Comparison of ENCODE assay signal across 19 mouse cellular contexts in genomic region chr3:145959824-145960223, GRCm38 (mm10). TPM values are rescaled to one million over a fixed set of nuclear protein-coding genes. Genes with fewer than 3 reads are reported as not detected.
DNase-seq lines count a peak whose midpoint lies in the region; ATAC-seq lines count a peak whose summit lies in the region.
"Had no signal": no experiment of that assay in that cellular context is flagged by ENCODE, and none has a peak within 500 bp of the region (broad histone marks: within the 10 kb centered on the region; RNA-seq: fewer than 3 reads in every experiment).

No protein-coding gene starts in this region.

- peak; percentile 77 for ATAC-seq in frontal cortex, adult (ENCODE audit: low TSS enrichment)
- peak; percentile 62 for ATAC-seq in megakaryocyte-erythroid progenitor cell, adult 5-6 weeks (replicated peaks; ENCODE audit: low FRiP score, low TSS enrichment, poor library complexity, severe bottlenecking)
- ATAC-seq: CD4-positive, CD25-positive, alpha-beta regulatory T cell, adult 4 months; forebrain, embryonic 14.5 days; hindbrain, embryonic 16.5 days; intestine, postnatal 0 days; midbrain, embryonic 13.5 days had no signal

- no peak for DNase-seq in frontal cortex, adult 2 months (ENCODE audit: extremely low spot score in 1 of 2, low spot score in 1 of 2)
- peak; percentile 33 for DNase-seq in layer of hippocampus, adult 11-12 months (ENCODE audit: low spot score)
- no peak for DNase-seq in layer of hippocampus, postnatal 10 days (ENCODE audit: low spot score in 2 of 2)
- peak; percentile 75 for DNase-seq in brain, adult 2 months (ENCODE audit: low read depth, low spot score)
- DNase-seq in spleen, postnatal 36 days (ENCODE audit: low spot score in 2 of 2), result no peak
- DNase-seq: cerebellum, adult 9-11 months; gastrocnemius, postnatal 25 days; liver, embryonic 13.5 days; lung, embryonic 14.5 days; right cerebral cortex, adult 18-20 months; thymus, postnatal 14 days had no signal

RNA-seq across cellular contexts. Expression of gene 2410004B18Rik, which starts 22.0 kb away (rescaled TPM):
- 38.7 and 39.9 TPM in 2 replicates for polyA plus RNA-seq in frontal cortex, adult 2 months (2012; rRNA removed)
- 10 to 100 TPM; 35.8 to 44.8 TPM for total RNA-seq in layer of hippocampus, postnatal 10 days (2021)
- 17.4 and 20.3 TPM in 2 replicates for total RNA-seq in megakaryocyte-erythroid progenitor cell, adult 5-6 weeks (2014; fragmentation: Nextera tagmentation)
- total RNA-seq in megakaryocyte-erythroid progenitor cell, adult 5-6 weeks (2017), result 19.4 and 27.4 TPM in 2 replicates

RNA-seq across cellular contexts. Expression of gene Syde2, which starts 27.8 kb away (rescaled TPM):
- polyA plus RNA-seq in frontal cortex, adult 2 months (2012; rRNA removed), result 3.3 and 3.5 TPM in 2 replicates
- total RNA-seq in layer of hippocampus, postnatal 10 days (2021), result 1 to 10 TPM; 3.5 to 3.7 TPM
- total RNA-seq in megakaryocyte-erythroid progenitor cell, adult 5-6 weeks (2014; fragmentation: Nextera tagmentation), result 6.9 and 13.4 TPM in 2 replicates
- 12.9 and 15.0 TPM in 2 replicates for total RNA-seq in megakaryocyte-erythroid progenitor cell, adult 5-6 weeks (2017)
- polyA plus RNA-seq: CD4-positive, CD25-positive, alpha-beta regulatory T cell, adult 4 months; macrophage had no signal

RNA-seq across cellular contexts. Expression of gene Bcl10, which starts 37.2 kb away (rescaled TPM):
- 14.0 TPM in 2 replicates for polyA plus RNA-seq in frontal cortex, adult 2 months (2012; rRNA removed)
- total RNA-seq in layer of hippocampus, postnatal 10 days (2021), result 10 to 100 TPM; 16.8 to 17.5 TPM
- 9.4 and 19.1 TPM in 2 replicates for total RNA-seq in megakaryocyte-erythroid progenitor cell, adult 5-6 weeks (2014; fragmentation: Nextera tagmentation)
- total RNA-seq in megakaryocyte-erythroid progenitor cell, adult 5-6 weeks (2017), result 20.4 and 38.6 TPM in 2 replicates

Comparison
In these comparisons a context has a peak if more than half of its experiments do, and no peak if none do; other contexts are left out.
1. DNase-seq: peak in layer of hippocampus, adult 11-12 months (single experiment) and brain, adult 2 months (single experiment); none in frontal cortex, adult 2 months (0 of 2), layer of hippocampus, postnatal 10 days (0 of 2) and spleen, postnatal 36 days (0 of 2).